ENCODE assay signal across 22 mouse cellular contexts in genomic region chr1:158422739-158423138, GRCm38 (mm10).
"Had no signal": no experiment of that assay in that cellular context is flagged by ENCODE, and none has a peak within 500 bp of the region (broad histone marks: within the 10 kb centered on the region; RNA-seq: fewer than 3 reads in every experiment).

No protein-coding gene starts in this region.

- DNase-seq: gastrocnemius, adult 2 months; gastrocnemius, postnatal 10 days; gastrocnemius, postnatal 25 days; heart, adult 18-20 months; heart, postnatal 14 days; heart, postnatal 36 days; kidney, adult 11 months; kidney, adult 2 months; kidney, postnatal 10 days; kidney, postnatal 25 days; kidney, postnatal 4 days; liver; liver, embryonic 13.5 days had no signal

- H3K4me3 ChIP-seq: gastrocnemius, adult 2 months; heart, embryonic 13.5 days; heart, embryonic 15.5 days; hindbrain, embryonic 13.5 days; hindbrain, embryonic 15.5 days; layer of hippocampus, adult 2 months; limb, embryonic 10.5 days; limb, embryonic 12.5 days; liver, embryonic 13.5 days had no signal

- H3K4me1 ChIP-seq: heart, embryonic 13.5 days; heart, embryonic 15.5 days; liver, embryonic 13.5 days had no signal

- ATAC-seq: hindbrain, postnatal 0 days; intestine, embryonic 16.5 days had no signal

- H3K27ac ChIP-seq: gastrocnemius, adult 2 months; heart, embryonic 13.5 days; heart, embryonic 15.5 days; hindbrain, embryonic 13.5 days; hindbrain, embryonic 15.5 days; hindbrain, postnatal 0 days; layer of hippocampus, adult 2 months; limb, embryonic 10.5 days; limb, embryonic 12.5 days; liver, embryonic 13.5 days had no signal

- H3K27me3 ChIP-seq: heart, embryonic 13.5 days; heart, embryonic 15.5 days; hindbrain, embryonic 13.5 days; hindbrain, embryonic 15.5 days; limb, embryonic 12.5 days; liver, embryonic 13.5 days had no signal

- H3K36me3 ChIP-seq: heart, embryonic 13.5 days; heart, embryonic 15.5 days; hindbrain, embryonic 13.5 days; hindbrain, embryonic 15.5 days; limb, embryonic 10.5 days; limb, embryonic 12.5 days; liver, embryonic 13.5 days had no signal
